Mouse (Mus musculus) lung, embryonic 15.5 days (tissue): Measurements from ENCODE around the gene Dhrs9. TPM values are rescaled to one million over a fixed set of nuclear protein-coding genes. Genes with fewer than 3 reads are reported as not detected.
"Not testable (repeated sequence)": the region's sequence is repeated elsewhere in the genome, so short reads cannot be mapped to it uniquely, and the experiment has no call there.

Experiments used
- ATAC-seq: fragments of 200-750 bp; cut with Nextera tagmentation; 2 replicates; pipeline ENCODE4 v1.8.0; 2017; ENCODE audit warnings: moderate number of reproducible peaks, borderline replicate concordance; ENCODE audit not compliant: low FRiP score, low TSS enrichment; ENCODE audit errors: extremely low read depth
- H3K27ac ChIP-seq: fragments of 300-500 bp; sonication (generic); 2 replicates; pipeline ENCODE4 v1.5.1; 2015; ENCODE audit warnings: moderate library complexity, mild to moderate bottlenecking, inconsistent platforms
- H3K27me3 ChIP-seq: fragments of 300-500 bp; sonication (generic); 2 replicates; pipeline ENCODE4 v1.6.1; 2015; ENCODE audit warnings: inconsistent platforms
- H3K36me3 ChIP-seq: fragments of 300-500 bp; sonication (generic); 2 replicates; pipeline ENCODE4 v1.6.1; 2015; ENCODE audit warnings: inconsistent platforms
- H3K4me1 ChIP-seq: fragments of 300-500 bp; sonication (generic); 2 replicates; pipeline ENCODE4 v1.6.1; 2015; ENCODE audit warnings: inconsistent platforms
- H3K4me2 ChIP-seq: fragments of 300-500 bp; sonication (generic); 2 replicates; pipeline ENCODE4 v1.6.1; 2015; ENCODE audit warnings: inconsistent platforms, mild to moderate bottlenecking, moderate library complexity
- H3K4me3 ChIP-seq: fragments of 300-500 bp; sonication (generic); 2 replicates; pipeline ENCODE4 v1.5.1; 2015; ENCODE audit warnings: mild to moderate bottlenecking, inconsistent platforms
- H3K9ac ChIP-seq: fragments of 300-500 bp; sonication (generic); 2 replicates; pipeline ENCODE4 v1.6.1; 2015; ENCODE audit warnings: inconsistent platforms
- H3K9me3 ChIP-seq: fragments of 300-500 bp; sonication (generic); 2 replicates; pipeline ENCODE4 v1.6.1; 2016; ENCODE audit warnings: inconsistent platforms
- WGBS: fragments of 180-500 bp; shearing (Covaris S2); methylation state at CpG from one replicate; pipeline ENCODE4 v1.1.7; 2015; 5-methylcytosine and 5-hydroxymethylcytosine counted together
- polyA plus RNA-seq: library from polyadenylated mRNA; unstranded; fragments of >200 nt; fragmentation: Nextera tagmentation; extraction: Ambion mirVana; gene quantifications from 2 replicates; pipeline ENCODE4 v1.2.1, GENCODE M21; 2015

The Dhrs9 gene
- not detected in 2 replicates for polyA plus RNA-seq

DNA sequence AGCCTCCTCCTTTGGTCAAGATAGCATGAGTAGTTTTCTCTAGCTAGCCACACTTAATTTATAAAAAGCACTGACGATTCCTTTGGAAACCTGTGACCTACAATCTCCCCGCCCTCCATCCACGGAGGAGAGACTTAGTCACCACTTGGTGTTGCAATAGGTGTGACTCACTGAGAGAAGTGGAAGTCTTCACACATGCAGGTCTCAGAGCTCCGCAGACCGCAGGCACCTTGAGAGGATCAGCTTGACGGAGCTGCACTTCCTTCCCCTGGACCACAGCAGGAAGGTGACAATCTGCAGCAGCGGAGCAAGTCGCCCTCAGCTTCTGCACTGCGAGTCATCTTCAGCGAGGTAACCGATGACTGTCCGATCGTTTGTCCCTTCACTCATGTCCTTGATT, at the start of gene Dhrs9:
TSS of gene Dhrs9 (plus strand) at position 165 of the 400 bp plus-strand sequence.
- H3K36me3 ChIP-seq = no peaks in the 10 kb centered on the region
- 33% methylated on average over 13 of the region's 13 CpGs for WGBS
- ATAC-seq = no peak
- no peaks in the 10 kb centered on the region for H3K4me1 ChIP-seq
- no peaks in the 10 kb centered on the region for H3K9me3 ChIP-seq
- no peak within 1 kb of the TSS for H3K4me3 ChIP-seq
- no peaks in the 10 kb centered on the region for H3K27me3 ChIP-seq
- no peak within 1 kb of the TSS for H3K4me2 ChIP-seq
- no peak within 1 kb of the TSS for H3K27ac ChIP-seq
- no peak within 1 kb of the TSS for H3K9ac ChIP-seq

DNA sequence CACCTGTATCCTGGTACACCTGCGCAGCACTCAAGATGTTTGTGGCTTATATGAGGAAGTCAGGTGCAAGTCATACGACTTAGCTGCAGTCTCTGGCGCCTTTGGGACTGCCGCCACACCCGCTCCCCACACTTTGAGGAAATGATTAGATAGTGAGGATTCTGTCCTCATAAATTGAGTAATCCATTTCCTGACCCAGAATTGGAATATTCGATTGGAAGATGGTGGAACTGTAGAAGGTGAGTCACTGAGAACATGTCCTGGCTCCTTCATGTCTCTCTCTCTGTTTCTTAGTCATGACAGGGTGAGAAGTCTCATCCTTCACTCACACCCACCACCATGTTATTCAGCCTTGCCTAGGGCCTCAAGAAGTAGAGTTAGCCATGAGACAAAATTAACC, 48.7 kb upstream of the Dhrs9 start:
- 86% methylated on average over 6 of the region's 6 CpGs for WGBS

DNA sequence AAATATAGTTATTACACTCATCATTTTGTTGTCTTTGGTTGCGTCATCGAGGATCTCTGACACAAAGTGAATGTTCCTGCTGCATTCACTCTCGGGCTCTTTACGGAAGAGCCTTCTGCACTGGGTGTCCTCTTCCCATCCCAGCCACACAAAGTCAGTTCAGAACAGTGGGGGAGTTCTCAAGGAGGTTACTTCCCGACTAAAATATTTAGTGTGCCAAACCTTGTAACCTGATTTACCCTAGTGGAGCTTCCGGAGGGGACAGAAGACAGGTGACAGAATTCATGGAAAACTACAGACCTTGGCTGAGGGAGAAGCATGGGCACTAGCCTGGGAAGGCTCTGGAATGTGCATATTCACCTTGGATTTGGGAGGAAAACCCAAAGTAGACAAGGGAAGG, 38.7 kb upstream of the Dhrs9 start:
- Histone ChIP-seq H3K27ac (no peak overlapping the region), H3K4me1 (no peaks in the 10 kb centered on the region), H3K4me2 (no peak overlapping the region), H3K9me3 (no peaks in the 10 kb centered on the region), H3K27me3 (no peaks in the 10 kb centered on the region), H3K36me3 (no peaks in the 10 kb centered on the region), H3K4me3 (no peak overlapping the region), H3K9ac (no peak overlapping the region)
- ATAC-seq = no peak
- WGBS = 87% methylated on average over 6 of the region's 6 CpGs

More for the DNA sequence above, 48.7 kb upstream of the Dhrs9 start:
- not testable (repeated sequence) for H3K36me3 ChIP-seq, H3K9ac ChIP-seq, H3K27ac ChIP-seq, H3K4me3 ChIP-seq, H3K4me1 ChIP-seq, ATAC-seq, H3K9me3 ChIP-seq, H3K4me2 ChIP-seq, H3K27me3 ChIP-seq

DNA sequence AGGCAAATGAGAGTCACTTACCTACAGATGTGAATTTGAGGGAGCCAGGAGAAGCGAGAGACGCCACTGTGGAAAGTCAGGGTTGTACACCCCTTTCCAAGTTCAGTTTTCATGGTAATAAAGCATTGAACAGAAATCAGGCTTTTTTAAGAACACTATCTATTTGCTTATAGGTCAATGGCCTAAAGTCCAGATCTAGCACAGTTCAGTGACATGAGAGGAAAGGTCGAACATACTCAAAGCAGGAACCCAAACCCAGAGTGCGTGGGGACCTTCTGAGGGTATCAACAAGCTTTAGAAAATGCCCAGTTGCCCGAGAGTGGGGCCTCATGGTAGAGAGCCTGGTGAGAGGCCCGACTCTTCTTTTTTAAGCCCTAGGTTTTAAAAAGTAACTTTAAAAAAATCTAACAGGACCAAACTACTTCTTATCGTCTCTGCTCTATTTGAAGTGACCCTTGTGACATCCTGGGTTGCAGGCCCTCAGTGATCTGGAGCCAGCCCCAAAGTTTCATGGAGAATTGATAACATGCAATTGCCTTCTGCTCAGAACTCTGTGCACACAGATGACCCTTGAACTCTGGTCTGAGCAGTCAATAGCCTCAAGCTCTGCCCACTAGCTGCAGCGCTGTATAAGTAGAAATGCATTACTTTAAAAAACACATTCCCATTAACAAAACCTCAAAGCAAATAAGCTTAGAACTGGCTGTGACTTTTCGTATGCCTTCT, 37.6 kb upstream of the Dhrs9 start, which contains the start of gene Abcb11:
TSS of gene Abcb11 (minus strand) at position 121 of the 726 bp plus-strand sequence.
- H3K4me1 ChIP-seq = no peaks in the 10 kb centered on the region
- WGBS = 80% methylated on average over 9 of the region's 9 CpGs
- H3K36me3 ChIP-seq = no peaks in the 10 kb centered on the region
- ATAC-seq = no peak
- H3K4me3 ChIP-seq = no peak within 1 kb of the TSS
- H3K27ac ChIP-seq = no peak within 1 kb of the TSS
- no peak within 1 kb of the TSS for H3K9ac ChIP-seq
- no peaks in the 10 kb centered on the region for H3K9me3 ChIP-seq
- H3K27me3 ChIP-seq = no peaks in the 10 kb centered on the region
- no peak within 1 kb of the TSS for H3K4me2 ChIP-seq

DNA sequence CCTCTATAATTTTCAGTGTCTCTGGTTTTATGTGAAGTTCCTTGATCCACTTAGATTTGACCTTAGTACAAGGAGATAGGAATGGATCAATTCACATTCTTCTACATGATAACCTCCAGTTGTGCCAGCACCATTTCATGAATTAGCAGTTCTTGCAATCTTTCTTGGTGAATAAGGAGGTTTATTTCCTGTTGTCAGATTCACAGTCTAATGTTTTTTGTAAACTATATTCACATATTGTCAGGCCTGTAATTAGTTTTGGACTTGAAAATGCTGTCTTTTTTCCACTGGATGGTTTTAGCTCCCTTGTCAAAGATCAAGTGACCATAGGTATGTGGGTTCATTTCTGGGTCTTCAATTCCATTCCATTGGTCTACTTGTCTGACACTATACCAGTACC, 24.8 kb upstream of the Dhrs9 start:
- H3K9ac ChIP-seq, H3K9me3 ChIP-seq, H3K4me2 ChIP-seq, H3K36me3 ChIP-seq, H3K27ac ChIP-seq, H3K4me1 ChIP-seq, H3K4me3 ChIP-seq, H3K27me3 ChIP-seq: not testable (repeated sequence)
- ATAC-seq = peak; percentile 100

DNA sequence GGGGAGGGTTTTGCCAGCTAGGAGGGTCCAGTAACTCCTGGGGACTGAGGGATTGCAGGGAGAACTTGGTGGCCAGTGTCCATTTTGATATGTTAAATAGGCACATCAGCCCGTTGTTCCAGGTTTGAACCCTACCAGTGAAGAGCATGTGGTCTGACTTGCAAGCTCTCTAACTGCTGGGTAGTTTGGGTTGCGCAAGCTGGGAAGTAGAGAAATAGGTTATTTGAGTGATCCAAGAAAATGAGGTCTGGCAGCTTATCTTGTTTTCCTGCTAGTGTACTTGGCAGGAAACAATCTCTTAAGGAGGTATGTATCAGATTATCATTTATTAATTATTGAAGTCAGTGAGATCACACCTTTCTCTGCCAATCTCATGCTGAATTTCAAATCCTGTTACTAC, 15.4 kb upstream of the Dhrs9 start:
- Histone ChIP-seq H3K9ac (no peak overlapping the region), H3K27ac (no peak overlapping the region), H3K4me3 (no peak overlapping the region), H3K27me3 (no peaks in the 10 kb centered on the region), H3K36me3 (no peaks in the 10 kb centered on the region), H3K4me1 (no peaks in the 10 kb centered on the region), H3K9me3 (no peaks in the 10 kb centered on the region), H3K4me2 (no peak overlapping the region)
- ATAC-seq = no peak
- 87% methylated on average over 2 of the region's 2 CpGs for WGBS

DNA sequence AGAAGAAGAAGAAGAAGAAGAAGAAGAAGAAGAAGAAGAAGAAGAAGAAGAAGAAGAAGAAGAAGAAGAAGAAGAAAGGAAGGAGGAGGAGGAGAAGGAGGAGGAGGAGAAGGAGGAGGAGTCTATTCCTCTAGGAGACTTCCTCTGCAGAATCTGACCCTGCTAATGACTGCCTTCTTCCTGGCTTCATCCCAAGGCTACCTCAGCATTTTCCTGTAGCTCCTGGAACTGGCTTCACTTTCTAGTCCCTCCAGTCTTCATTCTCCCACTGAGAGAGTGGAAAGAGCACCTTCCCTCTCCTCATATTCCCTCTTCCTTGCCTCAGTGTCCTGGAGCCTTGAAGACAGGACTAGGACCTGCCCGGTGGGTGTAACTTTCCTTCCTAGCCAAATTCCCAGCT, 15.0 kb upstream of the Dhrs9 start:
- Histone ChIP-seq H3K4me3 (no peak overlapping the region), H3K4me2 (no peak overlapping the region), H3K27ac (no peak overlapping the region), H3K9me3 (no peaks in the 10 kb centered on the region), H3K36me3 (no peaks in the 10 kb centered on the region), H3K9ac (no peak overlapping the region), H3K27me3 (no peaks in the 10 kb centered on the region), H3K4me1 (no peaks in the 10 kb centered on the region)
- no peak for ATAC-seq
- WGBS = 95% methylated on average over 1 of the region's 1 CpGs

DNA sequence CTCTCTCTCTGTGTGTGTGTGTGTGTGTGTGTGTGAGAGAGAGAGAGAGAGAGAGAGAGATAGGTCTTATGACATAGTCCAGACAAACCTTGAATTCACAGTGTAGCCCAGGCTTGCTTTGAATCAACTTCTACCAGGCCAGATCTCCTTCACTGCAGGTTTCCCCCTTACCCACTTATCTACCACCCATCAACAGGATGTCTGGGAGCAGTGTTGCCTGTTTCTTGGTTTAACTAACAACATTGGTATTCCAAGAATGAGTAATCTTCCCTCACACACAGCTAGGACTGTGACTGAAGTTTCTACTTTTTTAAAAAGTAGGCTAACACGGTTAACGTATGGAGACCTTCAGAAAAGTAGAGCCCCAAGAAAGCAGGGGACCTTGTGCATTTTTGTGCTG, 3.5 kb upstream of the Dhrs9 start:
- no peaks in the 10 kb centered on the region for H3K36me3 ChIP-seq
- 56% methylated on average over 2 of the region's 2 CpGs for WGBS
- no peaks in the 10 kb centered on the region for H3K27me3 ChIP-seq
- no peaks in the 10 kb centered on the region for H3K9me3 ChIP-seq
- no peak for ATAC-seq
- no peaks in the 10 kb centered on the region for H3K4me1 ChIP-seq
- H3K4me3 ChIP-seq = no peak overlapping the region
- H3K4me2 ChIP-seq = no peak overlapping the region
- H3K27ac ChIP-seq = no peak overlapping the region
- no peak overlapping the region for H3K9ac ChIP-seq

DNA sequence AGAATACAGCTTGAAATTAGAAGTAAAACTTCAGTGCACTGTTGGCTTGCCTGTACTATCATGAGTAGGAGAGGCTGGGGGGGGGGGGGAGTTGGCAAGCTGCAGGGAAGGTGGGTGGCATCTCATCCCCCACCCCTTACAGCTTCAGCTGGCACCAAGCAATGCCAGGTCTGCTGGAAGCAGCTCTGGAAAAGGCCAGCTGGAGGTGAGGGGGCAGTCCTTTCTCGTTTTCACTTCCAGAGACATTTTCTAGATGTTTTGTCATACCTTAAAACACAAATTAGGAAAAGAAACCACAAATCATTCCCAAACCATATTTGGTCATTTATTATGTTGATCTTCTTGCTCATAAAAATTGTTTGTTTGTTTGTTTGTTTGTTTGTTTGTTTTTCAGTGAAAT, 444 bp upstream of the Dhrs9 start:
- Histone ChIP-seq H3K9me3 (no peaks in the 10 kb centered on the region), H3K4me1 (no peaks in the 10 kb centered on the region), H3K27ac (no peak overlapping the region), H3K36me3 (no peaks in the 10 kb centered on the region), H3K4me2 (no peak overlapping the region), H3K4me3 (no peak overlapping the region), H3K9ac (no peak overlapping the region), H3K27me3 (no peaks in the 10 kb centered on the region)
- ATAC-seq = no peak
- WGBS = 35% methylated on average over 1 of the region's 1 CpGs

DNA sequence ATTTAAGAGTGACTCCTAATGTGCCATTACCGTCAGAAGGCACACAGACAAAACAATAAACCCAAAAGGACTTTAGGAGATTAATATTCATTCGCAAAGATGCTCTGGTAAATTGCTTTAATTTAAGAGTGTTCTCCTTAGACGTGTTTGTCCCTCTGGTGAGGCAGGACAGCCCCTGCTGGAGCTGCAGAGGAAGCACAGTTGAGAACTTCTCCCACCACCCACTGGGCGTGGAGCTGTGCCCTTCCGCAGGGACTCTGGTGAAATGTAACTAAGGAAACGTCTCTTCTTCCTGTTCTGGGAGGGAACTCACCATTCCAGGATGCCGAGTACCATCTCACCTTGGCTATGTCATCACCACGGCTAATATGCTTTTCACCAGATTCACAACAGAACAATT, 1.5 kb downstream of the Dhrs9 start:
- no peak overlapping the region for H3K27ac ChIP-seq
- WGBS = 38% methylated on average over 8 of the region's 8 CpGs
- no peak overlapping the region for H3K9ac ChIP-seq
- H3K36me3 ChIP-seq = no peaks in the 10 kb centered on the region
- no peaks in the 10 kb centered on the region for H3K9me3 ChIP-seq
- no peak overlapping the region for H3K4me3 ChIP-seq
- H3K27me3 ChIP-seq = no peaks in the 10 kb centered on the region
- H3K4me2 ChIP-seq = no peak overlapping the region
- ATAC-seq = no peak
- no peaks in the 10 kb centered on the region for H3K4me1 ChIP-seq

DNA sequence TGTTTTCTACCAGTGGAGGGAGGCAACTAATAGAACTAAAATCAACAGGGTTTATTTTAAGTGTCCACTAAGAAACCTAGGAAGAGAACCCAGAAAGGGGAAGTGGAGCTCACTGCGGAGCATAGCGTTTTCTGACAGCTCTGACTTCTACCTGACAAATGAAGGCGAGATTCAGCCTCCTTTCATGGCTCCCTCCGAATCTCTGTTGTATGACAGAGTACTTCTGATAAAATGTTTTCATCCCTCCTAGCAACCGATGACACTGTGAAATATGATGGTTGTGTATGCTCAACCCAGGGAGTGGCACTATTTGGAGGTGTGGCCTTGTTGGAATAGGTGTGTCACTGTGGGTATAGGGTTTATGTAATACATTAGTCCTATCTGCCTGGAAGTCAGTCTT, 2.6 kb downstream of the Dhrs9 start:
- WGBS = 74% methylated on average over 5 of the region's 5 CpGs
- no peak for ATAC-seq
- no peak overlapping the region for H3K4me3 ChIP-seq
- H3K36me3 ChIP-seq = no peaks in the 10 kb centered on the region
- no peaks in the 10 kb centered on the region for H3K9me3 ChIP-seq
- no peak overlapping the region for H3K4me2 ChIP-seq
- no peaks in the 10 kb centered on the region for H3K4me1 ChIP-seq
- H3K9ac ChIP-seq = no peak overlapping the region
- H3K27ac ChIP-seq = no peak overlapping the region
- H3K27me3 ChIP-seq = no peaks in the 10 kb centered on the region

DNA sequence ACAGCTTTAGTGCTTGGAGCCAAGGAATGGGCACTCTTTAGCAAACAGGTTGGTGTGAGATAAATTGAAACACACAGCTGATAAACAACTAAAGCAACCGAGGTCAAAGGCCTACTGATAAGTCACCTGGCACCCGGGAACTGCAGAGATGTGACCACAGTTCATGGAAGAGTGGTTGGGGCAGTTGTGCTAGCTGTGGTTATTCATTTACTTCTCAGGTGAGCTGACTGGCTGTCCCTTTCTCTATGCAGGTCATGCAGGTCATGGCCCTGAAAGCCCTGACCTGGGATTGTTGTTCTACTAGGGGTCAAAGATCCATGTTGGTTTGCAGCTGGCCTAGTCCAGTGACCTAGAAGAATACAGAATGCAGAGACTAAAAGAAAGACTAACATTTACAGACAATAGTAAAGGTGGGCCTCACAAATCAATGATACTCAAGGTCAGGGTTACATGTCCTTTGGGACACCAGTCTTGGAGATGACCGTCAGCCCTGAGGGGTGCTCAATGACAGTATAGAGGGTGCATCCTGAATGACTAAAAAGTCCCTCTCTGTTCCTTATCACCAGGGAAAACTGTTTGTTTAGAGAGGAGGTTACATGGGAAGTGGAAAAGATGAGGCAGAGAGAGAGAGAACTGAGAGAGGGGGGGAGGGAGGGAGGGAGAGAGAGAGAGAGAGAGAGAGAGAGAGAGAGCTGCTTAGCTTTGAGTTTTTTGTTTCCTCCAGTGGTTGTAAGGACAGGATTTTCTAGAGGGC, 6.0 kb downstream of the Dhrs9 start:
- WGBS = 29% methylated on average over 3 of the region's 3 CpGs
- Histone ChIP-seq H3K36me3 (no peaks in the 10 kb centered on the region), H3K27ac (no peak overlapping the region), H3K4me2 (no peak overlapping the region), H3K9ac (no peak overlapping the region), H3K27me3 (no peaks in the 10 kb centered on the region), H3K4me1 (no peaks in the 10 kb centered on the region), H3K4me3 (no peak overlapping the region), H3K9me3 (no peaks in the 10 kb centered on the region)
- ATAC-seq = no peak
